Mouse (Mus musculus): ENCODE measurements around the gene Atp2b2. TPM values are rescaled to one million over a fixed set of nuclear protein-coding genes. Genes with fewer than 3 reads are reported as not detected.
"Not testable (repeated sequence)": the region's sequence is repeated elsewhere in the genome, so short reads cannot be mapped to it uniquely, and the experiment has no call there.

Gene Atp2b2
- total and polyA plus RNA-seq, 2 experiments from 2014 or later: 0.03 TPM; not detected in 1

- Histone ChIP-seq H3K4me3 (ENCODE audit: low read depth, low read length) (no peak overlapping the region), H3K9me3 (replicated peaks; ENCODE audit: control insufficient read depth, low read length) (no peaks in the 10 kb centered on the region), H3K4me1 (ENCODE audit: control insufficient read depth, insufficient read depth) (no peaks in the 10 kb centered on the region), H3K36me3 (replicated peaks; ENCODE audit: control insufficient read depth, insufficient read depth, low read length) (peaks cover 91% of the 10 kb centered on the region), H3K27ac (ENCODE audit: low read depth) (no peak overlapping the region), H3K27me3 (ENCODE audit: control insufficient read depth, insufficient read depth, low read length) (no peaks in the 10 kb centered on the region), H3K4me2 (ENCODE audit: low read depth, low read length) (no peak overlapping the region), H3K9ac (replicated peaks; ENCODE audit: low read depth, low read length) (no peak overlapping the region)
- TF ChIP-seq CTCF (IDR thresholded peaks at IDR 0.05; ENCODE audit: low read depth) (no peak), EP300 (IDR thresholded peaks at IDR 0.05; ENCODE audit: low read depth) (no peak)
- DNase-seq (ENCODE audit: low spot score) (no peak), ATAC-seq (ENCODE audit: insufficient read depth, low read depth) (no peak)
- WGBS: 88% methylated on average over 7 of the region's 7 CpGs
Measured at GRCm38 (mm10) chr6:113728181-113728580, 314.2 kb downstream of the Atp2b2 start.

DNA sequence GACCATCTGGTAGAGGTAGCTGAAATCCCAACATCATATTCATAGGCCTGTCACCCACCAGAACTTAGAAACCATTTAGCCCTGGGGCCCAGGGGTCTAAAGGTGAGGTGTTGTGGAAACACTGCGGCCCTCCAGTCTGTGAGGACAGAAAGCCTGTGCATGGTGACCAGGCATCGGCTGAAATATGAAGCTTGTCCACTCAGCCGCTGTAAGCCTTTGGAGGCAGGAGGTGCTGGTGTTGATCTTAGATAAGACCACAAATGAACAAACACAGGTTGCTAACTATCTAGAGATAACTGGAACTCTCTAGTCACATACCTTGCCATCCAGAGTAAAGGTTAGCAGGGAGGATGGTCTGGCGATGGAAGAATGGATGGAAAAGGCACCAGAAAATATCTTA is 321.4 kb downstream of the Atp2b2 start:
- ATAC-seq (ENCODE audit: insufficient read depth, low read depth) (no peak), DNase-seq (ENCODE audit: low spot score) (no peak)
- Histone ChIP-seq H3K4me3 (ENCODE audit: low read depth, low read length) (no peak overlapping the region), H3K4me1 (ENCODE audit: control insufficient read depth, insufficient read depth) (no peaks in the 10 kb centered on the region), H3K27me3 (ENCODE audit: control insufficient read depth, insufficient read depth, low read length) (no peaks in the 10 kb centered on the region), H3K4me2 (ENCODE audit: low read depth, low read length) (no peak overlapping the region), H3K9ac (replicated peaks; ENCODE audit: low read depth, low read length) (no peak overlapping the region), H3K27ac (ENCODE audit: low read depth) (no peak overlapping the region), H3K36me3 (replicated peaks; ENCODE audit: control insufficient read depth, insufficient read depth, low read length) (peaks cover 86% of the 10 kb centered on the region), H3K9me3 (replicated peaks; ENCODE audit: control insufficient read depth, low read length) (no peaks in the 10 kb centered on the region)
- 73% methylated on average over 4 of the region's 4 CpGs for WGBS
- no peak for TF ChIP-seq CTCF (IDR thresholded peaks at IDR 0.05; ENCODE audit: low read depth)
- TF ChIP-seq EP300 (IDR thresholded peaks at IDR 0.05; ENCODE audit: low read depth): no peak

GRCm38 (mm10) chr6:113719878-113720277 is 322.5 kb downstream of the Atp2b2 start, which contains the start of gene Ghrl:
Gene Ghrl (minus strand): TSS chr6:113719880.
- no peak for ATAC-seq (ENCODE audit: insufficient read depth, low read depth)
- Histone ChIP-seq H3K4me3 (ENCODE audit: low read depth, low read length) (no peak within 1 kb of the TSS), H3K27me3 (ENCODE audit: control insufficient read depth, insufficient read depth, low read length) (no peaks in the 10 kb centered on the region), H3K9ac (replicated peaks; ENCODE audit: low read depth, low read length) (no peak within 1 kb of the TSS), H3K36me3 (replicated peaks; ENCODE audit: control insufficient read depth, insufficient read depth, low read length) (peaks cover 88% of the 10 kb centered on the region), H3K9me3 (replicated peaks; ENCODE audit: control insufficient read depth, low read length) (no peaks in the 10 kb centered on the region), H3K4me2 (ENCODE audit: low read depth, low read length) (no peak within 1 kb of the TSS), H3K4me1 (ENCODE audit: control insufficient read depth, insufficient read depth) (no peaks in the 10 kb centered on the region), H3K27ac (ENCODE audit: low read depth) (no peak within 1 kb of the TSS)
- no peak for DNase-seq (ENCODE audit: low spot score)
- 86% methylated on average over 3 of the region's 3 CpGs for WGBS
- TF ChIP-seq EP300 (IDR thresholded peaks at IDR 0.05; ENCODE audit: low read depth) (no peak), CTCF (IDR thresholded peaks at IDR 0.05; ENCODE audit: low read depth) (no peak)

DNA sequence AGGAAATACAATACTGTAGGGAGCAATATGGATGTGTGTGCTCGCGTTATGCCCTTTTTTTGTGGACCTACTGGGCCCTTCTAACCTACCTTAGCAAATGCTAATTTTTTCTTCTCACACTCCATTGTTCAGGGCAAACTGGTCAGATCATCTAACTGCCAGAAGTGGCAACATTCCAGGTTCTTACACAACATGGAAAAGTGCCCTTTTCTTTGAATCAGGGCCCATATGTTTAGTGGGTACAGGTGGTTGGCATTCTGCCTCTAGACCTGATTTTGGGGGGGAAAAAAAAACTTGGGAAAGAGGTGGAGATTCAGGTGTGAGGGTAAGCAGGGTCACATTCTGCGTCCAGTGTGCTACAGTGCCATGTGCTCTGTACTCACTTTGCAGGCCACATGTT is 324.9 kb downstream of the Atp2b2 start:
- H3K9me3 ChIP-seq (replicated peaks; ENCODE audit: control insufficient read depth, low read length): no peaks in the 10 kb centered on the region
- peaks cover 88% of the 10 kb centered on the region for H3K36me3 ChIP-seq (replicated peaks; ENCODE audit: control insufficient read depth, insufficient read depth, low read length)
- ATAC-seq (ENCODE audit: insufficient read depth, low read depth) (no peak), DNase-seq (ENCODE audit: low spot score) (no peak)
- WGBS: 84% methylated on average over 3 of the region's 3 CpGs
- H3K4me3 ChIP-seq (ENCODE audit: low read depth, low read length): no peak overlapping the region
- no peak overlapping the region for H3K9ac ChIP-seq (replicated peaks; ENCODE audit: low read depth, low read length)
- no peak overlapping the region for H3K27ac ChIP-seq (ENCODE audit: low read depth)
- H3K4me1 ChIP-seq (ENCODE audit: control insufficient read depth, insufficient read depth): no peaks in the 10 kb centered on the region
- H3K27me3 ChIP-seq (ENCODE audit: control insufficient read depth, insufficient read depth, low read length): no peaks in the 10 kb centered on the region
- no peak for TF ChIP-seq EP300 (IDR thresholded peaks at IDR 0.05; ENCODE audit: low read depth)
- TF ChIP-seq CTCF (IDR thresholded peaks at IDR 0.05; ENCODE audit: low read depth): no peak
- no peak overlapping the region for H3K4me2 ChIP-seq (ENCODE audit: low read depth, low read length)

- no peak for DNase-seq (ENCODE audit: low spot score)
Measured at GRCm38 (mm10) chr6:113714797-113715196, 327.6 kb downstream of the Atp2b2 start.

DNA sequence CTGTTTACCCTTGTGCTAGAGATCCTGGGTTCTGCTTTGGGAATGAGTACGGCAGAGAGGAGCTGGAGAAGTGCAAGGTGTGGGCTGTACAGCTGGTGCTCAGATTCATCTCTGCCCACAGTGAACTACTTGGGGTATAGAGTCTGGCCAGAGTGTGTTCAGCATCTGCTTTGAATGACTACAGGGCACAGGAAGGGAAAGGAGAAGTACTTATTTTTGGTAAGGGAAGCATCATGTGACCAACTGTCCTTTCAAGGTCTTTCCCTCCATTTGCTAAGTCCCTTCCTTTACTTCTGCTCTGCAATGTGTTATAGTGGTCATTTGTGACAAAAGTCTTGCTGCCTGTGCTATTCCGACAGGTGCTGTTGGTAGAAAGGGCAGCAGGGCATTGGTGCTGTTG is 328.1 kb downstream of the Atp2b2 start:
- Histone ChIP-seq H3K9ac (replicated peaks; ENCODE audit: low read depth, low read length) (no peak overlapping the region), H3K36me3 (replicated peaks; ENCODE audit: control insufficient read depth, insufficient read depth, low read length) (peaks cover 95% of the 10 kb centered on the region), H3K4me2 (ENCODE audit: low read depth, low read length) (no peak overlapping the region), H3K9me3 (replicated peaks; ENCODE audit: control insufficient read depth, low read length) (no peaks in the 10 kb centered on the region), H3K4me1 (ENCODE audit: control insufficient read depth, insufficient read depth) (no peaks in the 10 kb centered on the region), H3K4me3 (ENCODE audit: low read depth, low read length) (no peak overlapping the region), H3K27ac (ENCODE audit: low read depth) (no peak overlapping the region), H3K27me3 (ENCODE audit: control insufficient read depth, insufficient read depth, low read length) (no peaks in the 10 kb centered on the region)
- WGBS: 79% methylated on average over 2 of the region's 2 CpGs
- TF ChIP-seq EP300 (IDR thresholded peaks at IDR 0.05; ENCODE audit: low read depth) (no peak), CTCF (IDR thresholded peaks at IDR 0.05; ENCODE audit: low read depth) (no peak)
- DNase-seq (ENCODE audit: low spot score) (no peak), ATAC-seq (ENCODE audit: insufficient read depth, low read depth) (no peak)

More at GRCm38 (mm10) chr6:113714797-113715196, 327.6 kb downstream of the Atp2b2 start:
- no peak overlapping the region for H3K27ac ChIP-seq (ENCODE audit: low read depth)
- H3K4me2 ChIP-seq (ENCODE audit: low read depth, low read length): no peak overlapping the region
- H3K36me3 ChIP-seq (replicated peaks; ENCODE audit: control insufficient read depth, insufficient read depth, low read length): peaks cover 95% of the 10 kb centered on the region
- TF ChIP-seq CTCF (IDR thresholded peaks at IDR 0.05; ENCODE audit: low read depth): no peak
- TF ChIP-seq EP300 (IDR thresholded peaks at IDR 0.05; ENCODE audit: low read depth): no peak
- no peak for ATAC-seq (ENCODE audit: insufficient read depth, low read depth)
- WGBS: 71% methylated on average over 1 of the region's 1 CpGs
- H3K9me3 ChIP-seq (replicated peaks; ENCODE audit: control insufficient read depth, low read length): no peaks in the 10 kb centered on the region
- no peak overlapping the region for H3K4me3 ChIP-seq (ENCODE audit: low read depth, low read length)
- no peaks in the 10 kb centered on the region for H3K4me1 ChIP-seq (ENCODE audit: control insufficient read depth, insufficient read depth)
- H3K9ac ChIP-seq (replicated peaks; ENCODE audit: low read depth, low read length): no peak overlapping the region
- no peaks in the 10 kb centered on the region for H3K27me3 ChIP-seq (ENCODE audit: control insufficient read depth, insufficient read depth, low read length)

DNA sequence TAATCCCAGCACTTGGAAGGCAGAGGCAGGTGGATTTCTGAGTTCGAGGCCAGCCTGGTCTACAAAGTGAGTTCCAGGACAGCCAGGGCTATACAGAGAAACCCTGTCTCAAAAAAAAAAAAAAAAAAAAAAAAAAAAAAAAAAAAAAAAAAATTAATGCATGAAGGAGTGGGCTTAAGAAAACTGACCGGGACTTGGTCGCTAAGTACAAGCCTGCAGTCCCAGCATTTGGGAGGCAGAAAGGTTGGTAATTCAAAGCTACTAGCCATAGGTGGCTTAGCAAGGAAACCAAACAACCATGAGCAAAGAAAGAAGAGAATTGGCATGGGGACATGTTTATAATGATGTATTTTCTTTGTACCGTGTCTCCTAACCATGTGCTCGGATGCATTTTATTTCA is 329.0 kb downstream of the Atp2b2 start:
- not testable (repeated sequence) for H3K27me3 ChIP-seq (ENCODE audit: control insufficient read depth, insufficient read depth, low read length); DNase-seq (ENCODE audit: low spot score); H3K4me3 ChIP-seq (ENCODE audit: low read depth, low read length); H3K9me3 ChIP-seq (replicated peaks; ENCODE audit: control insufficient read depth, low read length); H3K4me1 ChIP-seq (ENCODE audit: control insufficient read depth, insufficient read depth); H3K9ac ChIP-seq (replicated peaks; ENCODE audit: low read depth, low read length); H3K4me2 ChIP-seq (ENCODE audit: low read depth, low read length); ATAC-seq (ENCODE audit: insufficient read depth, low read depth); H3K27ac ChIP-seq (ENCODE audit: low read depth)
- WGBS: 94% methylated on average over 4 of the region's 5 CpGs
- peaks cover 95% of the 10 kb centered on the region for H3K36me3 ChIP-seq (replicated peaks; ENCODE audit: control insufficient read depth, insufficient read depth, low read length)

All from heart, postnatal 0 days (tissue).